Mouse (Mus musculus) gastrocnemius, postnatal 4 days (tissue): ENCODE measurements around the gene Zhx3. TPM values are rescaled to one million over a fixed set of nuclear protein-coding genes. Genes with fewer than 3 reads are reported as not detected.

ENCODE experiments used
- total RNA-seq, 2 experiments: library from RNA; stranded (reverse); gene quantifications; 2 replicates each; pipeline ENCODE4 v1.2.3; 2021

Zhx3 gene
- total RNA-seq, 2 experiments from 2014 or later = 38.3 to 55.9 TPM

Other genes starting within 250 kb of the Zhx3 start
- gene Top1, start 227.1 kb downstream of the Zhx3 start, total RNA-seq = 10 to 100 TPM; 70.6 to 73.3 TPM
- 10 to 100 TPM; 83.0 to 96.6 TPM for gene Plcg1, start 141.7 kb downstream of the Zhx3 start, total RNA-seq
- gene Lpin3, start 7.7 kb upstream of the Zhx3 start, total RNA-seq = 1 to 10 TPM; 5.5 to 7.5 TPM
- gene Emilin3, start 39.3 kb upstream of the Zhx3 start, total RNA-seq = 10 to 100 TPM; 15.4 to 17.5 TPM
- gene Chd6, start 236.1 kb upstream of the Zhx3 start, total RNA-seq = 10 to 100 TPM; 40.4 to 41.8 TPM